Mouse (Mus musculus): ENCODE data around the gene Taf11.

DNA sequence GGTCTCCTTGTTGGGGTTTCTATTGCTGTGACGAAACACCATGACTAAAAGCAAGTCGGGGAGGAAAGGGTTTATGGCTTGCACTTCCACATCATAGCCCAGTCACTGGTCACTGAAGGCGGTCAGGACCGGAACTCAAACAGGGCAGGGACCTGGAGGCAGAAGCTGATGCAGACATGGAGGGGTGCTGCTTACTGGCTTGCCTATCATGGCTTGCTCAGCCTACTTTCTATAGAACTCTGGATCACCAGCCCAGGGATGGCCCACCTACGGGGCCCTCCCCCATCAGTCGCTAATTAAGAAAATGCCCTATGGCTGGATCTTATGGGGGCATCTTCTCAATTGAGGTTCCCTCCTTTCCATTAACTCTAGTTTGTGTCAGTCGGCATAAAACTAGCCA is 1.7 kb upstream of the Taf11 start:
- TF ChIP-seq CTCF (IDR thresholded peaks at IDR 0.05; ENCODE audit: control insufficient read depth, insufficient read depth, low read length) (no peak), POLR2A (IDR thresholded peaks at IDR 0.05; ENCODE audit: borderline replicate concordance, control insufficient read depth, low read depth, low read length) (no peak)
